Mouse (Mus musculus) bone marrow macrophage, adult 2 months (primary cell): ENCODE data around the gene Nsun2.

Experiments
- CTCF ChIP-seq: IDR thresholded peaks from 2 replicates; pipeline ENCODE4 v1.5.1; 2012; ENCODE audit warnings: low read depth, mild to moderate bottlenecking, low read length, moderate library complexity
- POLR2A ChIP-seq: IDR thresholded peaks from 2 replicates; pipeline ENCODE4 v1.6.1; 2012; ENCODE audit warnings: mild to moderate bottlenecking, low read depth, low read length, borderline replicate concordance

DNA sequence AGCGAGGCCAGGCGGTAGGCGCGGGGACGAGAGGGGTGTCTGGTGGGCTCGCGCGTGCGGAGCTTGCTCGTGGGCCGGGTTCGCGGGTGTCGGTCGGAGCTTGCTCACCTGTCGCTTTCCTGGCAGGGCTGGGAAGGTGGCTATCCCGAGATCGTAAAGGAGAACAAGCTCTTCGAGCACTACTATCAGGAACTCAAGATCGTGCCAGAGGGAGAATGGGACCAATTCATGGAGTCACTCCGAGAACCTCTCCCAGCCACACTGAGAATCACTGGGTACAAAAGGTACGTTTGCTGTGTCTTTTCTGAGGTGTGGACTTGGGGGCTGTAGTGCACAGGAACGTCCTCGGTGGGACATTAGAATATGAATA is 78.6 kb downstream of the Nsun2 start:
- TF ChIP-seq CTCF (no peak), POLR2A (no peak)
